Mouse (Mus musculus): ENCODE data around the gene Lin7c.

DNA sequence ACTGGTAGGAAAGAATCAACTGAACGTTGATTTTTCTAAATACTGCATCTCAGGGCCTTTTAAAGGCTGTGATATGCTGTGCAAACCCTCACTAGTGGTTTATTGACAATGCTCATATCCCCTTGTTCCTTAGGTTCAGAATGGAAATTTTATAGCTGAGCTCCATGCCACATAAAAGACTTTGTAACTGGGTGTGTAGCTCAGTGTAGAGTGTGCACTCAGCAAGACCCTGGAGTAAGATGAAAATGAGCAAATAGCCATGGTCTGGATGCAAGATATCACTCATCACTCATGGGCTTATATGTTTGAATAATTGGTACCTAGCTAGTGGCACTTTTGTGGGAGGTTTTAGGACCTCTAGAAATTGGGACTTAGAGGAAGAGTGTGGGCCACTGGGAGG lies 9.0 kb upstream of the Lin7c start:
- TF ChIP-seq CTCF (IDR thresholded peaks at IDR 0.05; ENCODE audit: insufficient read depth, low read depth, low read length), result no peak
- no peak for TF ChIP-seq POLR2A (IDR thresholded peaks at IDR 0.05; ENCODE audit: insufficient read depth, low read depth, low read length)
